Mouse (Mus musculus) spleen, postnatal 0 days (tissue): ENCODE measurements around the gene Rab14. TPM values are rescaled to one million over a fixed set of nuclear protein-coding genes. Genes with fewer than 3 reads are reported as not detected.

Experiments
- polyA plus RNA-seq: library from polyadenylated mRNA; unstranded; fragments of >200 nt; fragmentation: Nextera tagmentation; extraction: Ambion mirVana; gene quantifications from 2 replicates; pipeline ENCODE4 v1.2.1, GENCODE M21; 2015

The Rab14 gene
- polyA plus RNA-seq, result 186 and 220 TPM in 2 replicates

GRCm38 (mm10) chr2:35200898-35201668, at the start of gene Rab14:
Gene Rab14, minus strand, starts transcription at chr2:35201120.

Other genes with a start within 250 kb of the Rab14 start
- gene Traf1, start 239.3 kb downstream of the Rab14 start, polyA plus RNA-seq, result 5.5 and 6.4 TPM in 2 replicates
- 0.17 and 0.32 TPM in 2 replicates for gene Hc, start 139.7 kb downstream of the Rab14 start, polyA plus RNA-seq
- 0.47 and 0.51 TPM in 2 replicates for gene AI182371, start 99.6 kb downstream of the Rab14 start, polyA plus RNA-seq
- gene Cntrl, start 91.6 kb downstream of the Rab14 start, polyA plus RNA-seq, result 21.1 and 24.2 TPM in 2 replicates
- 126 and 163 TPM in 2 replicates for gene Gsn, start 55.3 kb upstream of the Rab14 start, polyA plus RNA-seq
- 158 and 179 TPM in 2 replicates for gene Stom, start 135.9 kb upstream of the Rab14 start, polyA plus RNA-seq
- gene 4930568D16Rik, start 166.6 kb upstream of the Rab14 start, polyA plus RNA-seq, result not detected in 2 replicates
- not detected in 2 replicates for gene 4930402F06Rik, start 196.1 kb upstream of the Rab14 start, polyA plus RNA-seq